Mouse (Mus musculus) forebrain, embryonic 14.5 days (tissue): ENCODE results near the gene Epb42. TPM values are rescaled to one million over a fixed set of nuclear protein-coding genes. Genes with fewer than 3 reads are reported as not detected.
"Not testable (repeated sequence)": the region's sequence is repeated elsewhere in the genome, so short reads cannot be mapped to it uniquely, and the experiment has no call there.

Source experiments
- ATAC-seq: fragments of 200-750 bp; cut with Nextera tagmentation; 2 replicates; pipeline ENCODE4 v1.8.0; 2017; ENCODE audit warnings: mild to moderate bottlenecking, moderate library complexity
- DNase-seq: peaks from one replicate; pipeline ENCODE4 v3.0.0-alpha.2; 2015; ENCODE audit warnings: low spot score
- H3K27ac ChIP-seq: fragments of 300-500 bp; sonication (generic); 2 replicates; pipeline ENCODE4 v1.5.1; 2014; ENCODE audit warnings: low read depth, mild to moderate bottlenecking, control low read depth, low read length, moderate library complexity
- H3K27me3 ChIP-seq: fragments of 300-500 bp; sonication (generic); replicated peaks from 2 replicates; pipeline ENCODE4 v1.6.1; 2014; ENCODE audit warnings: low read length, control low read depth, mixed read lengths; ENCODE audit not compliant: control insufficient read depth, insufficient read depth
- H3K36me3 ChIP-seq: fragments of 300-500 bp; sonication (generic); 2 replicates; pipeline ENCODE4 v1.6.1; 2014; ENCODE audit warnings: low read length, control low read depth; ENCODE audit not compliant: control insufficient read depth, insufficient read depth
- H3K4me1 ChIP-seq: fragments of 300-500 bp; sonication (generic); 2 replicates; pipeline ENCODE4 v1.6.1; 2014; ENCODE audit warnings: antibody characterized with exemption, low read length, control low read depth; ENCODE audit not compliant: control insufficient read depth, insufficient read depth
- H3K4me2 ChIP-seq: fragments of 300-500 bp; sonication (generic); 2 replicates; pipeline ENCODE4 v1.6.1; 2014; ENCODE audit warnings: mild to moderate bottlenecking, control low read depth, low read length
- H3K4me3 ChIP-seq: fragments of 300-500 bp; sonication (generic); 2 replicates; pipeline ENCODE4 v1.5.1; 2014; ENCODE audit warnings: low read depth, low read length, control low read depth
- H3K9ac ChIP-seq: fragments of 300-500 bp; sonication (generic); 2 replicates; pipeline ENCODE4 v1.6.1; 2014; ENCODE audit warnings: mild to moderate bottlenecking, low read length, control low read depth, moderate library complexity
- H3K9me3 ChIP-seq: fragments of 300-500 bp; sonication (generic); replicated peaks from 2 replicates; pipeline ENCODE4 v1.6.1; 2016; ENCODE audit warnings: low read length, control low read depth, mixed read lengths; ENCODE audit not compliant: control insufficient read depth
- WGBS: fragments of 180-500 bp; shearing (Covaris S2); extraction: QIAGEN DNeasy Blood & Tissue Kit; methylation state at CpG from one replicate; pipeline ENCODE4 v1.1.7; 2014; 5-methylcytosine and 5-hydroxymethylcytosine counted together
- polyA plus RNA-seq: library from polyadenylated mRNA; unstranded; fragments of >200 nt; fragmentation: Nextera tagmentation; extraction: Ambion mirVana; gene quantifications from 2 replicates; pipeline ENCODE4 v1.2.1, GENCODE M21; 2014

Gene Epb42
- polyA plus RNA-seq, 1 experiment from 2014 or later = 0.13 TPM

- 82% methylated on average over 8 of the region's 8 CpGs for WGBS
- DNase-seq = no peak
Measured at GRCm38 (mm10) chr2:120977926-120978692, 58.8 kb downstream of the Epb42 start.

GRCm38 (mm10) chr2:120976990-120977925 is 59.6 kb downstream of the Epb42 start, which contains the start of gene Tmem62:
TSS of gene Tmem62 (plus strand) at chr2:120977017.
- peak within 1 kb of the TSS; percentile 91 for H3K4me2 ChIP-seq
- ATAC-seq (peak; percentile 78), DNase-seq (peak; percentile 48)
- no peaks in the 10 kb centered on the region for H3K9me3 ChIP-seq
- no peaks in the 10 kb centered on the region for H3K36me3 ChIP-seq
- peak within 1 kb of the TSS; percentile 89 for H3K9ac ChIP-seq
- H3K4me3 ChIP-seq = peak within 1 kb of the TSS; percentile 75
- under 1% methylated on average over 58 of the region's 71 CpGs for WGBS
- no peaks in the 10 kb centered on the region for H3K27me3 ChIP-seq
- H3K27ac ChIP-seq = peak within 1 kb of the TSS; percentile 72
- H3K4me1 ChIP-seq = no peaks in the 10 kb centered on the region

More at GRCm38 (mm10) chr2:120977926-120978692, 58.8 kb downstream of the Epb42 start:
- Histone ChIP-seq H3K36me3 (no peaks in the 10 kb centered on the region), H3K4me2 (peak overlapping the region; percentile 91), H3K27me3 (no peaks in the 10 kb centered on the region), H3K4me1 (no peaks in the 10 kb centered on the region), H3K27ac (peak overlapping the region; percentile 72; the same call in 1 of the 2 replicates), H3K4me3 (peak overlapping the region; percentile 75), H3K9me3 (no peaks in the 10 kb centered on the region), H3K9ac (peak overlapping the region; percentile 89)
- no peak for ATAC-seq

DNA sequence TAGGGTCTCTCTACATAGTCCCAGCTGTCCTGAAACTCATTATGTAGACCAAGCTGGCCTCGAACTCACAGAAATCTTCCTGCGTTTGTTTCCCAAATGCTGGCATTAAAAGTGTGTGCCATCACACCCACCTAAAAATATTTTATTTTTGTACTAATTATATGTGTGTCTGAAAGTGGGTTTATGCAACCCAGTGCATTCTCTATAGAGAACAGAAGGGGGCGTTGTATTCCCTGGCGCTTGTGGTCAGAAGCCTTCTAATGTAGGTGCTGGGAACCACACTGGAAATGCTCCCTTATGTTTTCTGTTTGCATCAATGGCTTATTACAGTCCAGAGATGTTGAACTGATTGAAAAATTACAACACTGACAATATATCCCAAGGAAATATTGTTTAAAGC is 60.6 kb downstream of the Epb42 start:
- DNase-seq (peak; percentile 8), ATAC-seq (no peak)
- Histone ChIP-seq H3K4me2 (peak overlapping the region; percentile 91; the same call in 1 of the 2 replicates), H3K4me3 (no peak overlapping the region), H3K4me1 (no peaks in the 10 kb centered on the region), H3K27ac (no peak overlapping the region), H3K9ac (no peak overlapping the region), H3K27me3 (no peaks in the 10 kb centered on the region), H3K9me3 (no peaks in the 10 kb centered on the region), H3K36me3 (no peaks in the 10 kb centered on the region)
- 52% methylated on average over 4 of the region's 4 CpGs for WGBS

DNA sequence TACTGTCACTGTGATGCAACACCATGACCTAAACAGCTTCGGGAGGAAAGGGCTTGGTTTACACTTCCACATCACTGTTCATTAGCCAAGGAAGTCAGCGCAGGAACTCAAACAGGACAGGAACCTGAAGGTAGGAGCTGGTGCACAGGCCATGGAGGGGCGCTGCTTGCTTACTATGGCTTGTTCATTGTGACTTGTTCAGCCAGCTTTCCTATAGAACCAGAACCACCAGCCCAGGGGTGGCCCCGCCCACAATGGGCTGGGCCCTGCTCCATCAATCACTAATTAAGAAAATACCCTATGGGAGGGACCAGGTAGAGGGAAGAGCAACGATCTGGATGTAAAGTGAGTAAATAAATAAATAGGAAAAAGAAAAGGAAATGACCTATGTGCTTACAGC is 63.9 kb downstream of the Epb42 start:
- 15% methylated on average over 5 of the region's 5 CpGs for WGBS
- no peak for DNase-seq
- H3K4me1 ChIP-seq = peaks cover 9% of the 10 kb centered on the region

DNA sequence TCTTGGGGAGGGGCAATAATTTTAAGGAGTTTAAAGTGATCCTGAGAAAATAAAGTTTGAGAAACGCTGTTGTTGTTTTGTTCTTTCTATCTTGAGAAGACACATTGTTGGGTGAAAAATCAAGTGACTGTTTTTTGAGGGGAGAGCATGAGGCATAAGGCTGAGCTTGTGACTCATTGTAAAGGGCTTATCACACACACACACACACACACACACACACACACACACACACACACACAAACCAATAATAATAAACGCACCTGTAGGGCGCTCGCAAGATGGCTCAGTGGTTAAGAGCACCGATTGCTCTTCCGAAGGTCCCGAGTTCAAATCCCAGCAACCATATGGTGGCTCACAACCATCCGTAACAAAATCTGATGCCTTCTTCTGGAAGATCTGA is 64.6 kb downstream of the Epb42 start:
- ATAC-seq, H3K36me3 ChIP-seq, H3K27me3 ChIP-seq, H3K9me3 ChIP-seq, H3K4me1 ChIP-seq, H3K9ac ChIP-seq, H3K4me3 ChIP-seq, H3K27ac ChIP-seq, H3K4me2 ChIP-seq, DNase-seq: not testable (repeated sequence)
- 95% methylated on average over 8 of the region's 8 CpGs for WGBS

More for the DNA sequence above, 63.9 kb downstream of the Epb42 start:
- no peaks in the 10 kb centered on the region for H3K27me3 ChIP-seq
- no peaks in the 10 kb centered on the region for H3K36me3 ChIP-seq
- no peak overlapping the region for H3K4me2 ChIP-seq
- no peaks in the 10 kb centered on the region for H3K9me3 ChIP-seq
- no peak overlapping the region for H3K9ac ChIP-seq
- H3K27ac ChIP-seq = no peak overlapping the region
- no peak overlapping the region for H3K4me3 ChIP-seq
- ATAC-seq = no peak

DNA sequence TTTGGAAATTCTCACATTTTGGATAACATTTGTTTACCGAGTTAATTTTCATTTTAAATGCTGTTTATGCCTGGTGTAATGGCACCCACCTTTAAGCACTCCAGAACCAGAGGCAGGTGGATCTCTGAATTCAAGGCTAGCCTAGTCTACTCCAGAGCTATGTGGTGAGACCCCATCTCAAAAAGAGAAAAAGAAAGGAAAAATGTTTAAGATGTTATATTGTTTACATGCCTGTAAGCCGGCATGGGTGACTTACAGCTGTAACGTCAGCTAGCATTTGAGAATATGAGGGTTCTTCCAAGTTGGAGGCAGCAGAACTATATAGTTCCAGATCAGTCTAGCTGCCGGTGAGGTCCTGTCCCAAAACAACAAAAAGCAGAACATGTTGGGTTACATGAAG is 65.1 kb downstream of the Epb42 start:
- Histone ChIP-seq H3K36me3 (no peaks in the 10 kb centered on the region), H3K4me3 (no peak overlapping the region), H3K9ac (no peak overlapping the region), H3K4me2 (no peak overlapping the region), H3K27me3 (no peaks in the 10 kb centered on the region), H3K27ac (no peak overlapping the region), H3K9me3 (no peaks in the 10 kb centered on the region), H3K4me1 (peaks cover 9% of the 10 kb centered on the region)
- DNase-seq (no peak), ATAC-seq (no peak)
- WGBS = 87% methylated on average over 4 of the region's 4 CpGs

DNA sequence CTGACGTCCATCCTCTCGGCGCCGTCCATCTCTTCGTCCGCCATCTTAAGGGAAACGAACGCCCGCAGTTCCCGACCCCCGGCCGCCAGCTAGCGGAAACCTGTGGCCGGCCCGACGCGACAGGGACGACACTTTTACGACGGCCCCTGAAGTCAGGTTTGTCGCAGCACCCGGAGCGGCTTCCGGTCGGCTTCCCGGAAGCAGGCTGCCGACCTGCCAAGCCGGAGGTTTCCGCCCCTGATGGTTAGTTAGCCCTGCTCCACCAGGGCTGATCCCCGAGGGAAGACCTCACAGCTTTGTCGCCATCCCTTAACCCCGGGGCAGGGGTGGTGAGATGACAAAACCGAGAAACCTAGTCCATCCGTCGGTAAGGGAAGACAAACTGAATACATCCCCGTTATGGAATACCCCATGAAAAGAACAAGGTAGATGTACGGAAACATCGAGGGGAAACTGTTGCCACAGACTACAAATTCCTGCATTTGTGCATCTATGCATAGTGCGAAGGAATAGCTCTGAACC is 66.3 kb downstream of the Epb42 start, which contains the start of gene Ubr1:
TSS of gene Ubr1 (minus strand) at position 157 of the 522 bp plus-strand sequence.
- Histone ChIP-seq H3K4me2 (peak within 1 kb of the TSS; percentile 81), H3K9ac (peak within 1 kb of the TSS; percentile 89), H3K4me3 (peak within 1 kb of the TSS; percentile 71), H3K36me3 (peaks cover 5% of the 10 kb centered on the region), H3K27me3 (no peaks in the 10 kb centered on the region), H3K27ac (peak within 1 kb of the TSS; percentile 83), H3K4me1 (peaks cover 9% of the 10 kb centered on the region), H3K9me3 (no peaks in the 10 kb centered on the region)
- WGBS = under 1% methylated on average over 39 of the region's 39 CpGs
- ATAC-seq (peak; percentile 91), DNase-seq (peak; percentile 94)

- peak overlapping the region; percentile 81 for H3K4me2 ChIP-seq
- DNase-seq (no peak), ATAC-seq (peak; percentile 83)
- H3K36me3 ChIP-seq = peaks cover 5% of the 10 kb centered on the region
- H3K27me3 ChIP-seq = no peaks in the 10 kb centered on the region
- peak overlapping the region; percentile 83 for H3K27ac ChIP-seq
- H3K4me3 ChIP-seq = peak overlapping the region; percentile 71
- H3K4me1 ChIP-seq = peaks cover 9% of the 10 kb centered on the region
- H3K9me3 ChIP-seq = no peaks in the 10 kb centered on the region
- under 1% methylated on average over 23 of the region's 23 CpGs for WGBS
- peak overlapping the region; percentile 89 for H3K9ac ChIP-seq
Measured at GRCm38 (mm10) chr2:120970045-120970539, 66.8 kb downstream of the Epb42 start.
